Mouse (Mus musculus): Measurements from ENCODE around the gene Ebf3.

The Ebf3 gene

DNA sequence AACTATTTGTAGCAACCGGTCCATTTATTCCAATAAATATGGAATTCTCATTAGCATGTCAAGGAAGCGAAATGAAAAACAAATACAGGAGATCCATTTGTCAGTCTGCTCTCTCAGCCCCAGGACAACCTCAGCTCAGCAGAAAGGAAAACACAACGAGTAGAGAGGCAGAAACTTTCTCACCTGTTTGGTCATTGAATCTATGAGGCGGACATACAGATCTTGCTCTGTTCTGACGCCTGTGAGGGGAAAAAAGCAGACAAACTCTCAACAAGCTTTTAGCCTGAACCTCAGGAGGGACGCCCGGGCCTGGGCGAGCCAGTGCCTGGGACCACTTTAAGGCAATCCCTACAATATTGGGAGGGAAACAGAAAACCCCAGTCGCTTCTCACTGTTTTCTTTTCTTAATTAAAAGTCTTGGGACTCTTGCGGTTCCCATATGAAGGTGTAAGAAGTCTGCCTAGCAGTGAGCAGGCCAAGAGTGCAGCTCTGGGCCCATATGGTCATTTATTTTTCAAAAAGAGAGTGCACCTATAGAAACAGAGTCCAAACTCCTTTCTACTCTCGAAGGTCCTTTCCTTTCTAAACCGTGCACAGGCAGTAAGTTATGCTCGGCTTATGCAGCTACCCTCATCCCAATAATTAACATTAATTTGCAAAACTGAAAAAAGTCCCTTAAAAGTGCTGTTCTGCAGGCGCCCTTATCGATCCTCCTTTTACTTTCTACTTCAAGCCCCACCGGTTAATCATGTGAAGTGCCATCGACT is 1.9 kb downstream of the Ebf3 start:
- DNase-seq (ENCODE audit: extremely low read depth, low read depth, low spot score): no peak

DNA sequence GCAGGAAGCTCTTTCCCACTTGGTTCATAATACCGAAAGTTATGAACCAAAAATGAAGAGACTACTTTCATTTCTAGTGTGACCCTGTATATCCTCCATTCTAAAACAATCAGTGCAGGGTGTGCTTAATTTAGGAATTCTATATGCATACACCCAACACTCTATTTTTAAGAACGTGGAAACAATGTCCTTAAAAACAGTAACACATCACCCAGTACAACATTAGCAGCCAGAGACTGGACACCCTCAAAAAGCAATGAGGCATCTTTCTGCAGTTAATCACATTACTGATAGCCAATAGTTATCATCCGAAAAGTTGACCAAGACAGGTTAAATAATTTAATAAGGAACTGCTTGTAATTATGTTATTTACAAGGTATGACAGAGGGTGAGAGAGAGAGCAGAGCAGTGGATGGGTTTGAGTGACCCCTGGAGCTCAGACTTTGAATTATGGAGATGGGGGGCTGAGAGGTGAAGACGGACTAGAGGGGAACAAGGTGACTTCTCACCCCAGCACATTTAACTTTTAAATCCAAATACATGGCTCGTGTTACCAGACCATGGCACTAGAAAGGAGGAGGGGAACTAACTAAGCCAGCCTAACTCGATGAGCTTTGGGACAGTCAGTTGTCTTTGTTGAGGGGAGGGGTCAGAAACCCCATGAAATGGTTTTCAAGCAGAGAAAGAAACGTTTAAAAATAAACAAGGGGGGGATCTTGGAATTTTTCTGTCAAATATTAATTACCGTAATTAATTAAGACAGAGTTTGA is 2.7 kb downstream of the Ebf3 start:
- DNase-seq (ENCODE audit: extremely low read depth, low read depth, low spot score): no peak

- DNase-seq (ENCODE audit: extremely low read depth, low read depth, low spot score): no peak
Observed at GRCm38 (mm10) chr7:137310876-137311275, 3.4 kb downstream of the Ebf3 start.

GRCm38 (mm10) chr7:137310091-137310761 is 4.0 kb downstream of the Ebf3 start:
- no peak for DNase-seq (ENCODE audit: extremely low read depth, low read depth, low spot score)

DNA sequence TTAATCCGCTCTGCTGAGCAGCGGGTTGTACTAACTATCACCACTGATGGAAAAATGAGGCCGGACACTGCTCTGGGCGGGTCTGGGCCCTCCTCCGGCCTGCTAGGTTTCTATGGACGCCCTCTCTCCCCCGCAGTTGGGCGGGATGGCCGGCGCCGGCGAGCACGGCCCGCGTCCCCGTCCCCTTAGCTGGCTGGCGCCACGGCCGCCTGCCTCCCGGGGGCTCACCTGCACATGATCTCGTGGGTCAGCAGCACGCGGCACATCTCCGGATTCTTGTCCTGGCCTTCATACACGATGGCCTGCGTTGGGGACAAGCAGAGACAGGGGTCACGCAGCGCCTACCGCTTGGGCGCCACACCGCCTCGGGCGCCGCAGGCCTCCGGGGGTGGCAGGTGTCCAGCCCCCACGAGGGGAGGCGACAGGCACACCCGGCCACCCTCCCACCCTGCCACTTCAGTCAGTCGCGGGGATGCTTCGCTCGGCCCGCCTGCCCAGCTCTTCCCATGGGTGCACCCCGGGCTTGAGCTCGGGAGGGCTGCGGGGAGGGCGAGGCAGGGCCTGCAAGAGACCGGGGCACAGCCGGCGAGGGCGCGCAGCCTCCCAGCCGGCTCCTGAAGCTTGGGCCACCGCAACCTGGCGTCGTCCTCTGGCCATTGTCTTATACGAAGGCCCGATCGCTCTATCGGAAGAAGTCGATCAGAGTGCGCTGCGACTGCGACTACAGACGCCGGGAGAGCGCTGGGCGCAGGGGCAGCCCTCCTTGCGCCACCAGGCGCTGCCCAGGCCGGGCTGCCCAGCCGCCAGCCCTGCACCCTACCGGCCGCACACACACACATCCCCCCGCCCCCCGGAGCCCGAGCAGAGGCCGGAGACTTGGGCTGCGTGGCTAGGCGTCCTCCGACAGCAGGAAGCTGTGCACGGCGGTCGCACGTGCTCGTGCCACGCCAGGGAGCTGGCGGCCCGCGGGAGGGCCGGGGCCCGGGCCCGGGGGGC is 4.9 kb downstream of the Ebf3 start:
- DNase-seq (ENCODE audit: extremely low read depth, low read depth, low spot score): no peak

- DNase-seq (ENCODE audit: extremely low read depth, low read depth, low spot score): no peak
Observed at GRCm38 (mm10) chr7:137308061-137309060, 5.9 kb downstream of the Ebf3 start.

- DNase-seq (ENCODE audit: extremely low read depth, low read depth, low spot score): no peak
Observed at GRCm38 (mm10) chr7:137307131-137307530, 7.1 kb downstream of the Ebf3 start.

DNA sequence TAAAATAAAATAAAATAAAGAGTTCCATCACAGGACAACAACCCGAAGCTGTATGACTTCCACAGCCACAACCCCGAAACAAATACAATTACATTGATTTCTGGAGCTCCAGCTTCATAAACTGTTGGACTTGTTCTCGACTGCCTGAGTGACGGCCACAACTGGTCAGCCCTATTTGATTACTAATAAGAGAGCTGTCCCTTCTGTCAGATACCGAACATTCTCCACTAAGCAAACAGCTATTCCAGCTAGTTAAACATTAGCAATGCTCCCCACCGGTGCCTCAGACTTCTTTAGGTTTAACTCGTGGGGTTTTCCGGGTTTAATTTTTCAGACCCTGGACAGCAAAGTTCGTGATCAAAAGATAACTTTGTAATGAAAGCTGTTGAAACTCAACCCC is 8.1 kb downstream of the Ebf3 start:
- no peak for DNase-seq (ENCODE audit: extremely low read depth, low read depth, low spot score)

DNA sequence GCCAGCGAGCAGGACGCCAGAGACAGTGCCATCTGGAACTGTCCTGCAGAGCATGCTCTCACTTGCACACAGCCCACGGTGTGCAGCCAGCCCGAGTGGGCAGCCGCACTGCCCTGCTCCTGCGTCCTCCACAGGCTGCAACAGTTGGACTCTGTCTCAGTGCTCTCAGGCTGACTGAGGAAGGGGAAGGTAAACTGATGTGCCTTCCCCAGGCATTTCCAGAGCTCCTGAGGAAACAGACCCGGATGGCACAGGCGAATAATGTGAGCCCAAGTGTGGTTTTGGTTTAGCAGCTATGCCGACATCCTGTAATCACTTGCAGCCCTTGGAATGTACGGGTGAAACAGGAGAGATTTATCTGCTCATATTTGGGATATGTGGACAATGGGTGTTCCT is 10.5 kb downstream of the Ebf3 start:
- DNase-seq (ENCODE audit: extremely low read depth, low read depth, low spot score): no peak

DNA sequence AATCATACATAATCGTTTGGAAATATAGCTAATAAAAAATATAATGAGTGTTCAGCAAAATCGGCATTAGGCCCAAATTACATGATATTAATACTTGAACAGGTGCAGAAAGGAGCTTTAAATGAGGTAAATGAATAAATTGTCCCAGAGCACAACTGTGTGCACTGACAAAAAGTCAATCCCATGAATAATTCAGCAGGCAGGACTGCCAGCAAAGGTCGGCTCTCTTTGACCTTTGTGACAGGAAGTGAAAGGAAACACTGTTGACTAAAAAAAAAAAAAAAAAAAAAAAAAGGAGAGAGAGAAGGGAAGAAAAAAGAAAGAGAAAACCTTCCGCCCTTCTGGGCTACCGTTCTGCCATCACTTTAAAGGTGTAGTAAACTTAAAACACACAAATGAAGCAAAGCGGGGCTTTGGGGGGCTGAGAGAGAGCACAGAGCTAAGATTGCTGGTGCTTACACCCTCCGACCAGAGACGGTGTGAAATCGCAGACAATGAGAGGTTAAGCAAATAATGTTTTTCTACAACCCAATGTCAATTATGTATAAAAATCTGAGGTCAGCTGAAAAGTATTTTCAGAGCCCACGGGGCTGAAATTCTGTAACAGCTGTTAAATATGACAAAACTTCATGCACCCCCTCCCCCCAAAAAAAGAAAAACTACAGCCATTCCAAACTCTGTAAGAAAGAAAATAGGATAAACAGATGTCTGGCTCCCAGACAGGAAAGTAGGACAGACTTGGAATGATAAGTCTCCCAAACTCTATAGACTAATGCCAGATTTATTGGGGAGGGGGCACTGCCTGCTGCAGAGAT is 11.1 kb downstream of the Ebf3 start:
- DNase-seq (ENCODE audit: extremely low read depth, low read depth, low spot score): no peak

DNA sequence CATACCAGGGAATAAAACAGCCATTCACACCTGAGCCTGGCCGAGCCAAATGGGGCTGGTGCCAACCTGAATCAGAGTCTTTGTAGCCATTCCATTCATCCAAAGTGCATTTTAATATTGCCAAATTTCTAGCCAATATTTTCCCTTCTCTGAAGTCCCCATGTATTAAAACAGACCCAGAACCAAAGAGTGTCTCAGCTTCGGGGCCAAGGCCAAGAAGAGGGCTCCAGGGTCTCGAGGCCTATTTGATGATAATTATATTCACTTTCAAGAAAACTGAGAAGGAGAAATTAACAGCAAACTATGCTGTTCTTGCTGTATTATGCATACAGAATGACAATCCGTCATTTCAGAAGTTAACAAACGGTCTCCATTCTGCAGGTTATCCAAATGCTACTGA is 12.1 kb downstream of the Ebf3 start:
- DNase-seq (ENCODE audit: extremely low read depth, low read depth, low spot score): no peak

GRCm38 (mm10) chr7:137301329-137301751 is 12.9 kb downstream of the Ebf3 start:
- no peak for DNase-seq (ENCODE audit: extremely low read depth, low read depth, low spot score)

DNA sequence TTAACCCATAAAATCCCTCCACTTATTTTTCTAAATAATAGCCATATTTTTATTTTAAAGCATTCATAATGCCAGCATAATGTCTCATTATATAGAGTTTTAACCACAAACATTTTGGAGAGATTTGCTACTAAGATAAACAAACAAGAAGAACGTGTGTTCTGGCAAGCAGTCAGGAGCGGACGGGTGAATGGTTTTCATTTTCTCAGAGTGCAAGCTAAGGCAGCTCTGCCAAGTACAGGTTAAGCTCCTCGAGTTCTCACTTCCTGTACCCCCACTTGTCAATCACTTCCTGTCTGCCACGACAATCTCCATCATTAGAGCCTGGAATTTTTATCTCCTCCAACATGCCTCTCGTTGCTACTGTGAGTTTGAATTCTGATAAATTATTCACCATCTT is 13.4 kb downstream of the Ebf3 start:
- DNase-seq (ENCODE audit: extremely low read depth, low read depth, low spot score): no peak

- no peak for DNase-seq (ENCODE audit: extremely low read depth, low read depth, low spot score)
Observed at GRCm38 (mm10) chr7:137300169-137300568, 14.1 kb downstream of the Ebf3 start.

- DNase-seq (ENCODE audit: extremely low read depth, low read depth, low spot score): no peak
Observed at GRCm38 (mm10) chr7:137297594-137298381, 16.5 kb downstream of the Ebf3 start.

DNA sequence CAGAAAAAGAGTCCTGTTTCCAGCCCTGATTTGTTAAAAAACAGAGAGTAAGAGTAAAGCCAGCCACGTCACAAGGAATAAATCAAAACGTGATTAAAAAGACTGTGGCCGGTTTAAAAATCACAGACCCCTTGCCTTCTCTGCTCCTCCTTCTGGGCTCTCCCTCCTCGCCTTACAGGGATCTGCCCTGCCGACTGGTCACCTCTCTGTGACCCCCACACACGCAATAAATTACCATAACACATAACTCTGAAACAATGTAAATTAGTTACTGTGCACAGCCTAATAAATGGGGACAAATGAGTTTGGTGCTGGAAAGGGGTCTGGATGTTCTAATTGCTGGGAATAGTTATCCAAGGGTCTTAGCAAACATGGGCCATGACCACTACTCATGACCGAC is 17.1 kb downstream of the Ebf3 start:
- DNase-seq (ENCODE audit: extremely low read depth, low read depth, low spot score): no peak

- DNase-seq (ENCODE audit: extremely low read depth, low read depth, low spot score): no peak
Observed at GRCm38 (mm10) chr7:137295612-137296011, 18.6 kb downstream of the Ebf3 start.

DNA sequence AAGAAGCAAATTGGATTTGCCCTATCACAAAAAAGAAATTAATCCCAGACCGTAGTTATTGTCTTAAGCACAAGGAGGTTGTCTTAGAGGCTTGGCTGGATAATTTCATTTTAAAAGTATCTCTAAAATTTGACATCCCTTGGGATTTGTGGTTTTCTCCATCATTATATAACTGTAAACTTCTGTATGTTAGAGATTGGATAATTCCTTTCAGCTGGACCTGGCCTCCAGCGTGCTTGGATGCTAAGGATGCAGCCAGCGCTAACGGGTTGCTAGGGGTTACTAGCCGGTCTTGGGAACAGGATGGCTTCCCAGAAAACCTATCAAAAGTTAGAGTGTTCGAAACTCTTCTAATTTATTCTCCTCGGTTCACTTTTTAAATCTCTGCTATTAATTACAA is 19.8 kb downstream of the Ebf3 start:
- no peak for DNase-seq (ENCODE audit: extremely low read depth, low read depth, low spot score)

All from fat pad, adult 2 months (tissue).